Mouse (Mus musculus): ENCODE results near the gene Nrxn2. TPM values are rescaled to one million over a fixed set of nuclear protein-coding genes. Genes with fewer than 3 reads are reported as not detected.

The Nrxn2 gene
- polyA plus RNA-seq, 1 experiment = 2.2 TPM

GRCm38 (mm10) chr19:6548431-6549410, 130.2 kb downstream of the Nrxn2 start:
- Histone ChIP-seq H3K36me3 (ENCODE audit: control insufficient read depth, insufficient read depth, low read length) (no peaks in the 10 kb centered on the region), H3K4me3 (ENCODE audit: extremely low read depth, insufficient read depth, insufficient read length) (no peak overlapping the region), H3K4me1 (ENCODE audit: control insufficient read depth, insufficient read depth, insufficient read length) (peaks cover 2% of the 10 kb centered on the region; the same call in 1 of the 2 replicates), H3K27ac (ENCODE audit: insufficient read depth, low read length) (no peak overlapping the region), H3K27me3 (ENCODE audit: control insufficient read depth, insufficient read depth, low read length) (no peaks in the 10 kb centered on the region)
- TF ChIP-seq CTCF (IDR thresholded peaks at IDR 0.05; ENCODE audit: extremely low read depth, insufficient read depth, insufficient read length, insufficient replicate concordance) = no peak
- no peak for TF ChIP-seq POLR2A (IDR thresholded peaks at IDR 0.05; ENCODE audit: low read depth, low read length)
- no peak for DNase-seq (ENCODE audit: low read depth in 1 of 2, low spot score in 2 of 2)
- 90% methylated on average over 16 of the region's 16 CpGs for WGBS

- no peak for TF ChIP-seq POLR2A (IDR thresholded peaks at IDR 0.05; ENCODE audit: low read depth, low read length)
- no peak for TF ChIP-seq CTCF (IDR thresholded peaks at IDR 0.05; ENCODE audit: extremely low read depth, insufficient read depth, insufficient read length, insufficient replicate concordance)
- H3K4me1 ChIP-seq (ENCODE audit: control insufficient read depth, insufficient read depth, insufficient read length) = peaks cover 2% of the 10 kb centered on the region; the same call in 1 of the 2 replicates
- DNase-seq (ENCODE audit: low read depth in 1 of 2, low spot score in 2 of 2) = no peak
- 92% methylated on average over 11 of the region's 11 CpGs for WGBS
- H3K36me3 ChIP-seq (ENCODE audit: control insufficient read depth, insufficient read depth, low read length) = no peaks in the 10 kb centered on the region
- H3K27me3 ChIP-seq (ENCODE audit: control insufficient read depth, insufficient read depth, low read length) = no peaks in the 10 kb centered on the region
- H3K4me3 ChIP-seq (ENCODE audit: extremely low read depth, insufficient read depth, insufficient read length) = no peak overlapping the region
- no peak overlapping the region for H3K27ac ChIP-seq (ENCODE audit: insufficient read depth, low read length)
These were observed 131.0 kb downstream of the Nrxn2 start for GRCm38 (mm10) chr19:6549566-6549965.

- Histone ChIP-seq H3K27me3 (ENCODE audit: control insufficient read depth, insufficient read depth, low read length) (no peaks in the 10 kb centered on the region), H3K27ac (ENCODE audit: insufficient read depth, low read length) (no peak overlapping the region), H3K36me3 (ENCODE audit: control insufficient read depth, insufficient read depth, low read length) (no peaks in the 10 kb centered on the region), H3K4me3 (ENCODE audit: extremely low read depth, insufficient read depth, insufficient read length) (no peak overlapping the region), H3K4me1 (ENCODE audit: control insufficient read depth, insufficient read depth, insufficient read length) (peaks cover 2% of the 10 kb centered on the region; the same call in 1 of the 2 replicates)
- 44% methylated on average over 4 of the region's 4 CpGs for WGBS
- TF ChIP-seq POLR2A (IDR thresholded peaks at IDR 0.05; ENCODE audit: low read depth, low read length) = no peak
- TF ChIP-seq CTCF (IDR thresholded peaks at IDR 0.05; ENCODE audit: extremely low read depth, insufficient read depth, insufficient read length, insufficient replicate concordance) = no peak
- DNase-seq (ENCODE audit: low read depth in 1 of 2, low spot score in 2 of 2) = no peak
These were observed 132.7 kb downstream of the Nrxn2 start for GRCm38 (mm10) chr19:6551215-6551614.

- TF ChIP-seq POLR2A (IDR thresholded peaks at IDR 0.05; ENCODE audit: low read depth, low read length) = no peak
- peak; percentile 61; the same call in 1 of the 2 replicates for TF ChIP-seq CTCF (IDR thresholded peaks at IDR 0.05; ENCODE audit: extremely low read depth, insufficient read depth, insufficient read length, insufficient replicate concordance)
- 86% methylated on average over 3 of the region's 4 CpGs for WGBS
- DNase-seq (ENCODE audit: low read depth in 1 of 2, low spot score in 2 of 2) = peak; percentile 52 to 63
- Histone ChIP-seq H3K4me1 (ENCODE audit: control insufficient read depth, insufficient read depth, insufficient read length) (peaks cover 2% of the 10 kb centered on the region; the same call in 1 of the 2 replicates), H3K27me3 (ENCODE audit: control insufficient read depth, insufficient read depth, low read length) (no peaks in the 10 kb centered on the region), H3K36me3 (ENCODE audit: control insufficient read depth, insufficient read depth, low read length) (no peaks in the 10 kb centered on the region), H3K27ac (ENCODE audit: insufficient read depth, low read length) (no peak overlapping the region), H3K4me3 (ENCODE audit: extremely low read depth, insufficient read depth, insufficient read length) (no peak overlapping the region)
These were observed 133.9 kb downstream of the Nrxn2 start for GRCm38 (mm10) chr19:6552302-6553028.

GRCm38 (mm10) chr19:6553174-6553573, 134.6 kb downstream of the Nrxn2 start:
- H3K27ac ChIP-seq (ENCODE audit: insufficient read depth, low read length) = no peak overlapping the region
- WGBS = 86% methylated on average over 5 of the region's 5 CpGs
- H3K36me3 ChIP-seq (ENCODE audit: control insufficient read depth, insufficient read depth, low read length) = no peaks in the 10 kb centered on the region
- H3K27me3 ChIP-seq (ENCODE audit: control insufficient read depth, insufficient read depth, low read length) = no peaks in the 10 kb centered on the region
- DNase-seq (ENCODE audit: low read depth in 1 of 2, low spot score in 2 of 2) = no peak
- H3K4me3 ChIP-seq (ENCODE audit: extremely low read depth, insufficient read depth, insufficient read length) = no peak overlapping the region
- peaks cover 5% of the 10 kb centered on the region; the same call in 1 of the 2 replicates for H3K4me1 ChIP-seq (ENCODE audit: control insufficient read depth, insufficient read depth, insufficient read length)
- TF ChIP-seq CTCF (IDR thresholded peaks at IDR 0.05; ENCODE audit: extremely low read depth, insufficient read depth, insufficient read length, insufficient replicate concordance) = no peak
- TF ChIP-seq POLR2A (IDR thresholded peaks at IDR 0.05; ENCODE audit: low read depth, low read length) = no peak

GRCm38 (mm10) chr19:6553819-6554582, 135.5 kb downstream of the Nrxn2 start:
- TF ChIP-seq CTCF (IDR thresholded peaks at IDR 0.05; ENCODE audit: extremely low read depth, insufficient read depth, insufficient read length, insufficient replicate concordance) (no peak), POLR2A (IDR thresholded peaks at IDR 0.05; ENCODE audit: low read depth, low read length) (no peak)
- Histone ChIP-seq H3K4me1 (ENCODE audit: control insufficient read depth, insufficient read depth, insufficient read length) (peaks cover 7% of the 10 kb centered on the region; the same call in 1 of the 2 replicates), H3K4me3 (ENCODE audit: extremely low read depth, insufficient read depth, insufficient read length) (no peak overlapping the region), H3K27me3 (ENCODE audit: control insufficient read depth, insufficient read depth, low read length) (no peaks in the 10 kb centered on the region), H3K36me3 (ENCODE audit: control insufficient read depth, insufficient read depth, low read length) (no peaks in the 10 kb centered on the region), H3K27ac (ENCODE audit: insufficient read depth, low read length) (no peak overlapping the region)
- 36% methylated on average over 8 of the region's 8 CpGs for WGBS
- no peak for DNase-seq (ENCODE audit: low read depth in 1 of 2, low spot score in 2 of 2)
